ENCODE assay signal across 10 mouse cellular contexts in the genomic region with DNA sequence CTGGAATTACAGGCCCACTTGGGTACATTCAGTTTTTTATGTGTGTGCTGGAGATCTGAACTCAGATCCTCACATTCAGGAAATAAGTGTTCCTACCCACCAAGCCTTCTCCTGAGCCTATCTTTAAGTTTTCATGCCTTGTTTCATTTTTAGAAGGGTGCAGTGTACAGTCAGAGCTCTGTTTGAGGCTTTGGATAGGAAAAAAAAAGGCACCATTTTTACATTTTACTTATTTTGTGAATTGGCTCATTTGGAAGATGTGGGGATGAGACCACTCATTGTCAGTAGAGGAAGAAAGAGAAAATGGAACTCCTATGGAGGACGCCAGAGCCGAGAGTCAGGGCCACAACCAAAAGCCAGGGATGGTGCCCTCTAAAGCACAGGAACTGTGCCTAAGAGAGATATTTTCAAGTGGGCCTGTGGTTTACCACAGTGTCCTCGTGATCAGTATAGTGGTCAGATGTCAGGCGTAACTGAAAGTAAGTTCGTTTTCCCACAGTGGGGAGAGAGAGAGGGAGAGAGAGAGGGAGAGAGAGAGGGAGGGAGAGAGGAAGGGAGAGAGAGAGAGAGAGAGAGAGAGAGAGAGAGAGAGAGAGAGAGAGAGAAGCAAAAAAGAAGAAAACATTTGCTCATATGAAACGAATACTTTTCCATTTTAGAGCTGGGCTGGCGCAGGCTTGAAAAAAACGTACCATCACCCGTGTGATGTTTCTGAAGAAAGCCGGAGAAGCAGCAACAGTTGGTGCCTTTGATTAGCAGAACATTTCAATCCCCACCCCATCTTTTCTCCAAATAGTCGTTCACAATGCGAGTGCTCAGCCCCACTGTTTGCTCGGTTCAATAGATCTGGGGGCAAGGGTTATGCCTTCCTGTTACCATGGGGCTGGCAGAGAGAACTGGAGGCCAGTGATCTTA.
A peak's percentile ranks its signal among the peaks of the same experiment; 100 is the strongest.
DNase-seq lines count a peak whose midpoint lies in the region; ATAC-seq and TF ChIP-seq lines count a peak whose summit lies in the region.
"Had no signal": no experiment of that assay in that cellular context is flagged by ENCODE, and none has a peak within 500 bp of the region (broad histone marks: within the 10 kb centered on the region; RNA-seq: fewer than 3 reads in every experiment).

No protein-coding gene starts in this region.

- no peak for ATAC-seq in neural tube, embryonic 11.5 days (ENCODE audit: insufficient read depth, low FRiP score, low TSS enrichment)
- no peak for ATAC-seq in neural tube, embryonic 15.5 days (ENCODE audit: low FRiP score)

- no peak overlapping the region for H3K4me3 ChIP-seq in neural tube, embryonic 11.5 days (ENCODE audit: low read depth, low read length)
- no peak overlapping the region for H3K4me3 ChIP-seq in neural tube, embryonic 15.5 days (replicated peaks)
- no peak overlapping the region for H3K4me3 ChIP-seq in cortical plate, adult 2 months (ENCODE audit: insufficient read depth, low read length)
- H3K4me3 ChIP-seq in megakaryocyte, embryonic 14.5 days (replicated peaks): peak overlapping the region; percentile 89

- TF ChIP-seq CTCF in cortical plate, adult 2 months (IDR thresholded peaks at IDR 0.05; ENCODE audit: extremely low read depth, insufficient read depth, low read length): no peak

- H3K27me3 ChIP-seq in neural tube, embryonic 11.5 days (ENCODE audit: control insufficient read depth, insufficient read depth, low read length): no peaks in the 10 kb centered on the region
- no peaks in the 10 kb centered on the region for H3K27me3 ChIP-seq in neural tube, embryonic 15.5 days (replicated peaks)
- no peaks in the 10 kb centered on the region for H3K27me3 ChIP-seq in megakaryocyte, embryonic 14.5 days (replicated peaks)

- 54% methylated on average over 13 of the region's 13 CpGs for WGBS in neural tube, embryonic 11.5 days
- WGBS in neural tube, embryonic 15.5 days: 46% methylated on average over 13 of the region's 13 CpGs

- H3K4me2 ChIP-seq in neural tube, embryonic 11.5 days (ENCODE audit: low read depth): no peak overlapping the region
- H3K4me2 ChIP-seq in neural tube, embryonic 15.5 days: no peak overlapping the region

- H3K9ac ChIP-seq in neural tube, embryonic 11.5 days (ENCODE audit: low read length): no peak overlapping the region
- H3K9ac ChIP-seq in neural tube, embryonic 15.5 days (replicated peaks): no peak overlapping the region

- no peaks in the 10 kb centered on the region for H3K9me3 ChIP-seq in neural tube, embryonic 11.5 days (ENCODE audit: control insufficient read depth, low read length)
- no peaks in the 10 kb centered on the region for H3K9me3 ChIP-seq in neural tube, embryonic 15.5 days (replicated peaks)
- no peaks in the 10 kb centered on the region for H3K9me3 ChIP-seq in megakaryocyte, embryonic 14.5 days

- no peaks in the 10 kb centered on the region for H3K36me3 ChIP-seq in neural tube, embryonic 11.5 days (ENCODE audit: control insufficient read depth, insufficient read depth, low read length)
- no peaks in the 10 kb centered on the region for H3K36me3 ChIP-seq in neural tube, embryonic 15.5 days
- no peaks in the 10 kb centered on the region for H3K36me3 ChIP-seq in megakaryocyte, embryonic 14.5 days (replicated peaks; ENCODE audit: low read length)

- no peak for TF ChIP-seq POLR2A in cortical plate, adult 2 months (IDR thresholded peaks at IDR 0.05; ENCODE audit: extremely low read depth, insufficient read depth, low read length)

- no peaks in the 10 kb centered on the region; the same call in 1 of the 2 replicates for H3K4me1 ChIP-seq in neural tube, embryonic 11.5 days (ENCODE audit: control insufficient read depth, insufficient read depth, low read length)
- H3K4me1 ChIP-seq in neural tube, embryonic 15.5 days: peaks cover 7% of the 10 kb centered on the region; the same call in 1 of the 2 replicates
- peaks cover 3% of the 10 kb centered on the region for H3K4me1 ChIP-seq in cortical plate, adult 2 months (ENCODE audit: control insufficient read depth, insufficient read depth, low read length)
- peaks cover 54% of the 10 kb centered on the region for H3K4me1 ChIP-seq in megakaryocyte, embryonic 14.5 days

- H3K27ac ChIP-seq in neural tube, embryonic 11.5 days (ENCODE audit: low read depth, low read length): no peak overlapping the region
- H3K27ac ChIP-seq in neural tube, embryonic 15.5 days (replicated peaks): no peak overlapping the region
- H3K27ac ChIP-seq in cortical plate, adult 2 months (ENCODE audit: insufficient read depth, low read length): 0 out of 2 replicates have a peak overlapping the region, but pooled peaks have one; percentile 68
- H3K27ac ChIP-seq: kidney, postnatal 0 days had no signal

- peak; percentile 23 for DNase-seq in neural tube, embryonic 11.5 days (ENCODE audit: low spot score)
- DNase-seq in thymus, postnatal 25 days: peak; percentile 76
- DNase-seq in heart, adult 9 months (ENCODE audit: low spot score in 2 of 2): no peak
- DNase-seq in frontal cortex, postnatal 14 days (ENCODE audit: low spot score in 2 of 2): no peak
- DNase-seq in left cerebral cortex, adult 9 months (ENCODE audit: low spot score in 2 of 2): no peak
- DNase-seq: cerebellum, postnatal 10 days had no signal

Comparison
In these comparisons a context has a peak if more than half of its experiments do, and no peak if none do; other contexts are left out.
1. DNase-seq: peak in neural tube, embryonic 11.5 days (single experiment) and thymus, postnatal 25 days (single experiment); none in heart, adult 9 months (0 of 2), frontal cortex, postnatal 14 days (0 of 2) and left cerebral cortex, adult 9 months (0 of 2).